Mouse (Mus musculus): Measurements from ENCODE around the gene Fbxo8.
A peak's percentile ranks its signal among the peaks of the same experiment; 100 is the strongest.

The Fbxo8 gene

DNA sequence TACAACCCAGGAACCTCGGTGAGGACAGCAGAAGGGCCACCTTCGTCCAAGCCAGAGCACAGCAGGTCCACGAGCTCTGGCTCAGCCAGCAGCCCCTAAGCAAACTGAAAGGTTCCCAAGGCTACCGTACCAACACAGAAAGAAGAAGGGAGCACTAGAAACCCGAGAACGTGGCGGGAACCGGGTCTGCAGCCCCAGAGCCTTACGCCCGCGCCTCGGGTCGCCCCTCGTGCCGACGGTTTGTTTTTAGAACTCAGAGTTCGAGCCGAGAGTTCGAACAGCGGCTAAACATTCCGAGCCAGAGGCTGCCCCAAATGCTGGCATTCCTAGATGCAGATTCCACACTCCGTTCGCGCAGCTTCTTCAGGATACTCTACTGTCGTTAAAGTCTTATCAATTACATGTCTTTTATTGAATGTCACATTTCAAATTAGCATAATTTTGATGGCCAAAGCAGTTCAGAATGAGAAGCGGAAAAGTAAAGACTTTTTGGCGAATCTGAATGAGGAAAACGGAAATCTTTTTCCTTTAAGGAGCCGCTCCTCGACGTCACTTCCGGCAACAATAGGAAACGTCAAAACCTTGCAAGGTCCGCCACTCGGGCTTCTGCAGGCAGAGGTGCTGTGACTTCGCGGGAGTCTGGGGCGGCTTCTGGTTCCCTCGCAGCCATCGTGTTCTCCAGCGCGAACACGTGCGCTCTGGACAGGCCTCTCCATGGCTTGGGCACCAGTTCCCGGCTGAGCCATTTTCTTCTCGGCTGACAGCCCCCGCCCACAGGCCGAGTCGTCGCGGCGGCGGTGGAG, at the start of gene Fbxo8, which contains the start of gene Cep44:
Gene Fbxo8, plus strand, starts transcription at position 533 of the 803 bp plus-strand sequence.
Gene Cep44, minus strand, starts transcription at position 490 of the 803 bp plus-strand sequence.
- DNase-seq = peak; percentile 83

DNA sequence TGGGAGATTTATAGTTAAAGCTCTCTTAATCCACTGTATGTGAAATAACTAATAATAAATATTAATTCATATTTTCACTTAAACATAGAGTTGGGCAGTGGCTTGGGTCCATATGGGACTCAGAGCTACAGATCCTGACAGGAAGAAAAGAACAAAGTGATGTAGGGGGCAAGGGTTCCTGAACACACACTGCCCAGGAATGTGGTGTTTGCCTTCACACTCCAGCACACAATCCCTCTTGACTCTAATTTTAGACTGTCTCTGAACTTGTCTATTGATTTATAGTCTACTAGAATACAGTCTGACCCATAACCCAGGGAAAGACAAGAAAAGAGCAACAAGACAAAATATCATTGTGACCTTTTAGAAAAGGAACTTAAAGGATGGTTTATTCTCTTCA, 49.0 kb upstream of the Fbxo8 start:
- DNase-seq = no peak

DNA sequence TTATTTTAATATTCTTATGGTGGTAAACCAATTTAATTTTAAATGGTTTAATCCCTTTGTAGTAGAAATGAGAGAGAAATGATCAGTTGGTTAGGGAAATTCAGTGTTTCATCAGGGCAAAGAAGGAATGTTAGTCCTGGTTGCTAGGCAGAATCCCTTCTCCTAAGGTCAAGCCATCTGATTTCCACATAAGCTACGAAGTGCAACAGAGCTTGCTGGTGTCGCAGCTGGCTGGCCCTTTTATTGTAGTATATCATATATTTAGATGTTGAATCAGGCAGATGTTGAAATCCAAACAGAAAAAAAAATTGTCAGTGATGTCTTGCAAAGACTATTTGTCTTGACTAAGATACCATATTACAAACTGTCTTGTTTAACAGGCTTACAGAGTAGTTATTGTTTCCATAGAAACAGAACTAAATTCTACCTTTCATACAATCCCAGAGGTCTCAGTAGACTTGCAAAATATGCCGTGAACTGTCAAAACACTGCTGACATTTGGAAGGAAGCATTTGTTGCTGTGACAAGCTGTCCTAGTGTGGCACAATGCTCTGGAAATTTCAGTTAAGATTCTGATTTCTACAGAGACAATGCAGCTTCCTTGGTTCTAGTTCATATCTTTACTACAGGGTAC, 42.5 kb upstream of the Fbxo8 start:
- no peak for DNase-seq

DNA sequence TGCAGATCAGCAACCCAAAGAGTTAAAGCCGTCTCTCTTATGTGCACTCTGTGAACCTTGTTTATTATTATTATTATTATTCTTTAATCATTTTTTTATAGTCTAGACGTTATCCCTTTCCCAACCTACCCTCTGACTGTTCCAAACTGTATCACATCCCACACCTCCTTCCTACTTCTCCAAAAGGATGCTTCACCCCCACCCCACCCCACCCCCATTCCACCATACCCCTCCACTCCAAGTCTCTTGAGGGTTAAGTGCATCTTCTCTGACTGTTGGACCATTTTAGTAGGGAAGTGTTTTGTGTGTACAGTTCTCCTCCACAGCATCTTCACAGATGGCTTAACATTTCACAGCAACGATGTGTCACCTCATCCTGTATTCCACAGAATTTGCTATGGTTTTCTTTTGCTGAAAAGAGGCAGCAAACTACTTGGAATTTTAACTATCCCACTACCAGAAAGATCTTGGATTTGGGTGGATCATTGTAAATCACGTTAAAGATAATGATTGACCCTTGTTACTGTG, 41.9 kb upstream of the Fbxo8 start:
- DNase-seq = no peak

DNA sequence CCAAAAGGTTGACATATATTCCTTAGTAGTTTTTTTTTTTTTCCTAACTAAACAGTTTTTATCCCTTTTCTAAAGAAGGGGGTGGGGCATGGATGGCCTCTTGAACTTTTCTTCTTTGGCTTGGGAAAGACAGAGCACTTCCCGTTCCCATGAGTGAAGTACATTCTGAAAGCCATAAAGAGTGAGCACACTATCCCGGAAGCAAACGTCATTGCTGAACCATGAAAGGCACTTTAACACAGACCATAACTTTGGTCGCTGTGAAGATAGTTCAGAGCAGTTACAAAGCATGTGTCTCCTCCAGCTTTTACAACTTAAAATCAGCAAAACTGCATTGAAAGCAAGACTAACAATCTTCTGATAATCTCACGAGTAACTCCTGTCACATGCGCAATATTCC, 32.0 kb upstream of the Fbxo8 start:
- no peak for DNase-seq

DNA sequence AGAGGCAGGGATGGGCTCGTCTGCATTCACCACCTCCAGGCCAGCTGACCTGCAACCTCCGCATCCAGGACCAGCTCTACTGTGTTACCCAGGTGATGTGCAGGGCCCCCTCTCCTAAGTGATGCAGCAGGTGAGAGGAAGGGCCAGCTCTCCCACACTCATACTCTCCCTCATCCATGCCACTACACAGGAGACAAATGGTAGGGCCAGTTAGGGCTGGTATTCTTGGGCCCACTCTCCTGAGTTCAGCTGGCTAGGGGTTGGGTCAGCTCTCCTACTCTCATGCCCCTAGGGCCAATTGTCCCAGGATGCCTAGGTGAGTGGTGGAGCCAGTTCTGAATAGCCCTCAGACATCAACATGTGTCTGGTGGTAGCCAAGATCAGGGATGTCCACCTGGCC, 30.6 kb upstream of the Fbxo8 start:
- DNase-seq = no peak

DNA sequence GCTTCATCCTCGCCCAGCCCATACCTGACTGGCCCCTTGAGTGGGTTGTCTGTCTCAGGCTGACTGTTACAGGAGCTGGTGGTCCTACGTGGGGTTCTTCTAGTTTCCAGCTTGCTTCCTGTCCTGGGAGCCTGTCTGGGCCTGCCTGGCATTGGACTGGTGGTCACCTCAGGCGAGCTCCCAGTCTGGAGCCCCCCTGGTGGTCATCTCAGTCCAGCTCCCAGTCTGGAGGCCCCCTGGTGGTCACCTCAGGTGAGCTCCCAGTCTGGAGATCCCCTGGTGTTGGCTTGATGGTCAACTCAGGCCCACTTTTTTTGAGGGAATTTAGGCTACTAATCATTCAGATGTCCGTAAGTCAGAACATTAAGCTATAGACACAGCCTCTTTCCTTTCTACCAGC, 29.8 kb upstream of the Fbxo8 start:
- no peak for DNase-seq

DNA sequence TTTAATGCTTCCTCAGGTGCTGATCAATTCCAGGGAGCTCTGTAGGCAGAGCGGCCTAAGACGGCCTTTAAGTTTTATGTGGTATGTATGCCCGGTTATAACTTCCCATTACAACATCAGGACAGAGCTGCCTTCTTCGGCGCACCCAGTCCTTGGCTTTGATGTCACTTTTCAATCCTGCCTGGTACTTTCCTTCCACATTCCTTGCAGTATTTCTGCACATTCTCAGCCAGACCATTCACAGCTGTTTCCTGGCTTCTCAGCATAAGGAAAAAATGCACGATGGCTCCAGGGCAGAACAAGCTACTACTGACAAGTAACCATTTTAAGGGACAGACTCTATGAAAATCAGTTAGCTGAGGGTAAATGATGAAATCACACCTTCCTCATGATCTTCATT, 22.0 kb upstream of the Fbxo8 start:
- no peak for DNase-seq

DNA sequence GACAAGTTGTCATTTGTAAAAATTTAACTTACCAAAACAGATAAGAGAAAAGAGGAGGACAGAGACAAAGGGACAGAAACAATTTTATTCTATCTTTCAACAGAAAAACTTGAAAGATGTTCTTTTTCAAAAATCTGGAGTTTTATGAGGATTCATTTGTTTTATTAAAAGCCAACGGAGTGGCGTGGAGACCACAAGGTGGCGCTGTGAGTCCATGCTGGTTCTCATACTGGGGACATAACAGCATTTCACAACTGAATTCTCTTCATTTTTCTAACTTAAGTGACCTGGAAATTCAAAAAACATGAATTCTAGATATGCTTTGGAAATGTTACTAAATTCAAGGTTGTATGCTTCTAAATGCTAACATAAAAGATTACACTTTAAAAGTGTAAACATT, 20.5 kb upstream of the Fbxo8 start:
- DNase-seq = no peak

DNA sequence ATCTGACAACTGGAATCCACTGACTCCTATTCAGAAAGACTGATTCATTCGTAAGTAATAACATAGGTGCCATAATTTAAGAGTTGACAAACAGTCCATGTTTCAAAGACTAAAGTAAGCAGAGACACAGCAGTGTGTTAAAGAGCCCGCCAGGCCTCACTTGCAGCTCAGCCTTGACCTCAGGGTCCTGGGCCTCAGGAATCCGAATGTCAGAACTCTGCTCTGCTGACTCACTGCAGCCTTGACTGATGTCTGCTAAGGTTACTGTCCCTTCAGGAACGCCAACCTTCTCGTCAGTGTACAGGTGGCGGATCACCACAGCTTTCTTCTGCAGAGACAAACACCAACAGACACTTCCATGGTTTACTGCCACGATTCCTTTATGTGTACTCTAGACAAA, 10.2 kb upstream of the Fbxo8 start:
- no peak for DNase-seq

DNA sequence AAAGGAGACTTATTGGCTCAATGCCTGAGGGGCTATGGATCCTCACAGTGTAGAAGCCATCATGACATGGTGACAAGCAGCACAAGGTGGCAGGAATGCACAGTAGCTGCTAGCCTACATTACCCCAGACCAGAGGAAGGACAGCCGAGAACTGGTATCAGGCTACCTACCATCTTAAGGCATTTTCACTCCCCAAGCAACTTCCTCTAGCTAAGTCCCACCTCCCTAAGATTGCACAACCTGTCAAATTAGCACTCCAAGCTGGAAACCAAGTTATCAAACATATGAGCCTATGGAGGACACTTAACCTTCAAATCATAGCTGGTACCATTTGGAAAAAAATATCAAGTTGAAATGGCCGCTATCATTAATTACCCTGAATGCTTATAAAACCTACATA, 3.0 kb upstream of the Fbxo8 start:
- no peak for DNase-seq

DNA sequence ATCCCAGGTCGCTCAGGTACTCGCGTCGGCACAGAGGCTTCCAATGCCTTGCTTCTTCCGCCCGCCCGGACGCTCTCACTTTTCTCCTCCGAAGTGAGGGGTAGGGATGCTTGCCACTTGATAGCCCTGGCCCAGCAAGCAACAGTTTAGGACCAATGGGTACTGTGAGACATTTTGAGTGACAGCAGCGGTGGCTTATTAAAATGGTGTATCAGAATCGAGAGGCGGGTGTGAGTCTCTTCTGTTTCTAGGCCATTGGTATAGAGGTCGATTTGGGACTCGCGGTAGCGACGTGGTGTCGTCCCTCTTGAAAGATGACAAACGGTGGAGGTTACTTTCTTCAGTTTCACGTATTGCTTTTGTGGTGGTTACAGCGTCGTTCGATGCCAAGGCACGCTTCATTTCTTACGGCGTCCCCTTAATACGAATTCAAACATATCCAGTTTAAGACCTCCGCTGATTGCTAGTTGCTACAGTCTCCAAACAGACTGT, 517 bp downstream of the Fbxo8 start:
- peak; percentile 95 for DNase-seq

DNA sequence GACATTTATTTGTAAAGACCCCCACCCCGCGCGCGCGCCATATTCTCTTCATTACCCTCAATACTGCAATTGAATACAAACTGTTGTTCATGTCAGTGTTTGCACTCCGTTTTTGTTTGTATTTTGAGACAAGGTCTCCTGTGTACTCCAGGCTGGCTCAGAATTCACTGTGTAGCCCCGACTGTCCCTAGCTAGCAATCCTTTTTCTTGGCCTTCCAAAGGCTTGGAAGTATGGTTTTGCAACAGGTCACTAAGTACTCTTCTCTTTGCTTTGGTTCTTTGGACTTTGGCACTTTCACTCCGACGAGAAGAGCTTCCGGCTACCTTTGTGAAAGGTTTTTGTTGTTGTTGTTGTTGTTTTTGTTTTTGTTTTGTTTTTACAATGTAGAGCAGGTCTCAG, 1.2 kb downstream of the Fbxo8 start:
- no peak for DNase-seq

DNA sequence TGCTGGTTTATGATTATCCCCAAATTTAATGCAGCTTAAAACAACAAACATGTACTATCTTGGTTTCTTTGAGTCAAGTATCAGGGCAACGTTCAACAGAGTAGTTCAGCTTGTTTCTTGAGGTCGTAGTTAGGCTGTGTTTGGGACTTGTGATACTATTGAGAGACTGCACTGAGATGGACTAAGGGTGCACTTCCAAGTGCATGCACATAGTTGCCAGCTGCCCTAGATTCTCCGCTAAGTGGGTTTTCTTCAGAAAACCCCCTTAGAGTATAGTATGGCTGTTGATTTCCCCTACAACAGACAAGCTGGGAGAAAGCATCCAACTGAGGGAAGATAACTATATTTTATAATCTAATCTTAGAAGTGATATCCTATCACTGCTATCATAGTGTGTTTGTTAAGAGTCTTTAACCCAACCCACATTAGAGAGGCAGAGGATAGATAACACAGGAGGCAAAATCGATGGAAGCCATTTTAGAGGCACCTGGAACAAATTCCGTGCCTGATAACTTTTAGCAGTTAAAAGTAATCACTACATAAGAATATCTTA, 1.7 kb downstream of the Fbxo8 start:
- DNase-seq = no peak

DNA sequence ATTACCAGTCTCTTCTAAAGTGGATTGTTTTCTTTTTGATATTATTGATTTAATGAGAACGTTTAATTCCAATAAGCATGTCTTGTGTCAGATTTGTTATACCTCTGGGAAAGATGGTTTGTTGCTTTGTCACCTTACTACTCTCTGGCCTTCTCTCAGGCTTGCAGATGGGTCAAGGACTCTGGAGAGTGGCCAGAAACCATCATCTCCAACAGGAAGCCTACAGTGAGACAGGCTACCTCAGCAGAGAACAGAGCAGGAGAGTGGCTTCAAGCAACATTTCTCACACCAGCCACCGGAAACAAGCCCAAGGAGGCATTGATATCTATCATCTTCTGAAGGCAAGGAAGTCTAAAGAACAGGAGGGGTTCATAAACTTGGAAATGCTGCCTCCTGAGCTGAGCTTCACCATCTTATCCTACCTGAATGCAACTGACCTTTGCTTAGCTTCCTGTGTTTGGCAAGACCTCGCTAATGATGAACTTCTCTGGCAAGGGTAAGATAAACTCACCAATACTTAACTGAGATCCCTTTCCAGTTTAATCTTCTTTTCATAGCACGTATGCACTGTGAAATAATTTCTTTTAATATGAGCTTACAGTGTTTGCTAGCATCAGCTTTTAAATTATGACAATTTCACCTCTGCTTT, 13.6 kb downstream of the Fbxo8 start:
- DNase-seq = no peak

DNA sequence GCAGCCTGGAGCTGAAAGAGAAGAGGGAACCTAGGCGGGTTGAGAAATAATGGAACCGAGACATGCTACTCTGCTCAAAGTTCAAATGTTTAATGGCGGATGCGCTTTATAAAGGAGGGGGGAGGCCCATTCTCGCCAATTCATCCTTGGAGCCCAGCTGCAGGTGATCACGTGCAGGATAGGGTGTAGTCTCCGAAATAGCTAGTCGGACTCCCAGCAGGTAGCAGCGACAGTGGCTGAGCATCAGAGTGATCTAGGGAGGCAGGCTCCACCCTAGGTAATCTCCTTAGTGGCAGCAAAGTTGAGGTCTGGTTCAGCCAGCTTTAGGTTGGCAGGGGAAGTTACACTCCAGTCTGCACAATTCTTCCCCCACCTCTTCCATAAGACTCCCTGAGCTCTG, 16.0 kb downstream of the Fbxo8 start:
- DNase-seq = no peak

DNA sequence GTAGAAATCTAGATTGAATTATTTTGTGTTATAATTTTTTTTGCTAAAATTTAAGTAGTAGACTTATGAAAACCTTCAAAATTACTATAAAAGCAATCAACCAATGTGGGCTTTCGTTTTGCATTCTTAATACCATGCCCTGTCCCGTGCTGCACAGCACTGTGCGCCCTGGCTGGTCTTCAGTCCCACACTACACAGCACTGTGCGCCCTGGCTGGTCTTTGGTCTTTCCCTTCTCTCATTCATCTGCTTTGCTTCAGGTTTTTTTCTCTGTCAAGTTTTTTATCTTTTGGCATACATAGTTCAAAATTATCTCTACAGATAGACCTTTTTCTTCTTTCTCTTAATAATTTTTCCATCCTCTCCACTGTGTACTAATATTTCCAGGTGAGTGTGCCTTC, 30.0 kb downstream of the Fbxo8 start:
- peak; percentile 14 for DNase-seq

DNA sequence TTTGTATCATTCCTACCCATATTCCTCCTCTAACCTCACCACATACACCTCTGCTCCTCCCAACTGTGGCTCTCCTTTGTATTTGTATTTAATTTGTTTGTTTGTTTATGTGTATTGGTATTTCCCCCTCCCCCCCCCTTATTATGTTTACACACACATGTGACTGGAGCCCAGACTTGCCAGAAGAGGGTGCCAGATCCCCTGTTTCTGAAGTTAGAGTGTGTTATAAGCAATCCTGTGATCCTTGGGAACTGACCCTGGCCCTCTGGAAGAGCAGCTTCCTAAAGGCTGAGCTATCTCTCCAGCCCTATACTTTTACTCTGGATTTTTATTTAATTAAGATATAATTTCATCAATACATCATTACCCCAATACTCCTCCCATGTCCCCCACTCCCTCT, 32.0 kb downstream of the Fbxo8 start:
- DNase-seq = no peak

DNA sequence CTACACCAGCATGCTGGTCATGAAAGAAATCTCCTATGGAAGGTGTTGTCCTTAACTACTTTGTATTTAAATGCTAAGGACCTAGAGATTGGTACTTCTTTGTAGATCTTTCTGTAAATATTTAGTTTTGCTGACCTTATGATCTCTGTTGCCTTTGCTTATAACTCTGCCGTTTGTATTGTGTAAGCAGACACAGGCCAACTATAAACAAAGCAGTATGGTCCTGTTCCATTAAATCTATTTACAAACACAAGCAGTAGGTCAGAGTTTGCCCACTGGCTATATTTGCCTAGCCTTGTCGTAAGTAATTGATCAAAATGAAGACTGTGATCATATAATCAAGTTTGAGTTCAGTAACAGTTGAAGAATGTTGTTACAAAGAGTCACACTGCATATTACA, 38.1 kb downstream of the Fbxo8 start:
- DNase-seq = no peak

DNA sequence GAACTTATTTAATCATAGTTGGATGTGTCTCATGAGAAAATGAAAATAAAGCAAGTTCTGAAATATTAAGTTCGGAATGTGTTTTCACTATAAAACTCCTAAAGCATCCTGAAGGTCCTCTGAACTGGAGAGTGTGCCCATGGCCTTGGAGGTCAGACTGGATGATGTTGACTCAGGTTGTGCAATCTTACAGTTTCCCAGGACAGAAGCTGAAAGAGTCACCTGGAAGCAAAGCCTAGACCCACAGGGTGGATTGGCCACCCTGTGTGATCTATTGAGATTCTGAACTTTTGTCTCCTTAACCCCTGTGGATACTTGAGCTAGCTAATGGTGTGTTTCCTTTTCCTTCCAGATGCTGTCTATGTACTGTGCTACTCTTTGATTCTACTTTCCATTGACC, 40.2 kb downstream of the Fbxo8 start:
- DNase-seq = no peak

DNA sequence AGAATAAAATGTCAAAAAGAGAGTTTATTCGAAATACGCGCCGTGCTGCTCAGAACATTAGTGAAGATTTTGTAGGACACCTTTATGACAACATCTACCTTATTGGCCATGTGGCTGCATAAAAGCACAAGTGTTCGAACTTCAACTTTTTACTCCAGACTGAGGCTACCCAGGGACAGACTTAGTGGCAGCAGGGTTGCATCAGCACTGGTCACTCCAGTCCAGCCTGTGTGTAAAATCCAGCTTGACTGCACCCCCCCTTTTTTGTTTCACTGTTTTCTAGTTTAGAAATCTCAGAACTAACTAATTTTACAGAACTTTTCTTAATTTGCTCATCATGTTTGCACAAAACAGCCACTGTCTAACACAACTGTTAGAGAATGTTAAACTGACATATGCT, 40.6 kb downstream of the Fbxo8 start:
- no peak for DNase-seq

DNA sequence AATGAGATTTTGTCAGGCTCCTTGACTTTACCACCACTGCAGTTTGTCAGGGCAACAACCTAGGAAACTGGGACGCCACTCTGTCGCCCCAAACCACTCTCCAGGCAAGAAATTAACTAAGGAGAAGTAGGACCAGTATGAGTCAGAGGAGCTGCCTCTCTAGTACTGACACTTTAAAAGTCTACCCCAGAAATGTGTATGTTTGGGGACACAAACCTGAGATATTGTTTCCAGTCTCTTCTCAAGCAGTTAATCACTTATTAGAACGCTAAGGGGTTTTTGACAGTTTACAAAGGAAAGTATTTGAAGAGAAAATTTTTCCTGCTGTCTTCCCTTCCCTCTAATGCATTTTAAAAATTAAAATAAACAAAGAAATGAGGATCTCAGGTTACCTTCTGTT, 55.6 kb downstream of the Fbxo8 start:
- DNase-seq = no peak

DNA sequence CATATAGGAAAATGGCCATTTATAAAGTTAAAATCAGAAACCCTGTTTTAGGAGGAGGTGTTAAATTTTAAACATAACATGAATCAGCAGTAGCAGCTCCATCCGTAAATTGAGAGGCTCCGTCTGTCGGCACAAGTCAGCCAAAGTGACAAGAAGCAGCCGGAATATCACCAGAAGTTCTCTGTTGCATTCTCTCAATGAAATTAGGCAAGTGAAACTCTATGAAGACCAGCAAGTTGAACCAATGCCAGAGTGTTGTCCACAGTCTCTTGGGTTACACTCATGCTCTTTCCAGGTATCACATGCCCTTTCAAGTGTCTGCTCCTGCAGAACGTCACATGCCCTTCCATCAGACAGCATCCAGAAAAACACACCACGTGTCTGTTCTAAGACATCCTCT, 60.8 kb downstream of the Fbxo8 start:
- DNase-seq = peak; percentile 19

DNA sequence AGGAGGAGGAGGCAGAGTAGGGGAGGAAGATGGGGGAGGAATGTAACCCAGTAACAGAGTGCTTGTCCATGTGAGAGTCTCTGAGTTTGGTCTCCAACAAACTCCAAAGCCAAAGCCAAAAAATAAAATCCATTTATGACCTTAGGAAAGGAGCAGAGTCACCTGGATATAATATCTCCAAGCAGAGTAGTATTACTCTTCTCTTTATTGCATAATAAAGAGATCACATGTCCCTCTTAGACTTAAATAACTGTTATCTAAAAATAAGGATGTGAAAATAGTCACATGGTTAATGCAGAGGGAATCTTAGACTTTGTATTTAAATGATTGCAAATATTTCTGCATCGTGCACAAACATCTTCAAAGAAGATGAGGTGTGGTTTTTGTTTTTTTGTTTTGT, 63.3 kb downstream of the Fbxo8 start:
- no peak for DNase-seq
